Mouse (Mus musculus) neutrophil, adult 5-6 weeks (primary cell): ENCODE results near the gene Smpd2. TPM values are rescaled to one million over a fixed set of nuclear protein-coding genes. Genes with fewer than 3 reads are reported as not detected.
A peak's percentile ranks its signal among the peaks of the same experiment; 100 is the strongest.

Experiments
- ATAC-seq: fragments of 151-379, 151-347 bp; 2 replicates; pipeline ENCODE4 v1.8.0; 2017; ENCODE audit warnings: mild to moderate bottlenecking, moderate TSS enrichment; ENCODE audit not compliant: insufficient number of reproducible peaks, poor library complexity, low FRiP score, severe bottlenecking; ENCODE audit errors: extremely low read depth
- total RNA-seq: library from RNA; stranded (forward); fragments of 200-1000 nt; gene quantifications from 2 replicates; pipeline ENCODE4 v1.2.3, GENCODE M21; 2017

Smpd2 gene
- total RNA-seq, 1 experiment from 2014 or later = 24.4 TPM

- no peak for ATAC-seq
These were observed 25.7 kb downstream of the Smpd2 start for GRCm38 (mm10) chr10:41464401-41464955.

- no peak for ATAC-seq
These were observed 29.0 kb downstream of the Smpd2 start for GRCm38 (mm10) chr10:41461057-41461722.

GRCm38 (mm10) chr10:41460501-41460900 lies 29.7 kb downstream of the Smpd2 start:
- ATAC-seq = no peak

GRCm38 (mm10) chr10:41459990-41460389 lies 30.2 kb downstream of the Smpd2 start:
- ATAC-seq = no peak

GRCm38 (mm10) chr10:41452791-41453190 lies 37.4 kb downstream of the Smpd2 start:
- ATAC-seq = no peak

- no peak for ATAC-seq
These were observed 38.5 kb downstream of the Smpd2 start for GRCm38 (mm10) chr10:41451656-41452055.

GRCm38 (mm10) chr10:41450780-41451522 lies 39.2 kb downstream of the Smpd2 start:
- ATAC-seq = no peak

- ATAC-seq = peak; percentile 95
These were observed 40.0 kb downstream of the Smpd2 start, which contains the start of gene Zbtb24 for GRCm38 (mm10) chr10:41450137-41450670. TSS of gene Zbtb24 (plus strand) at chr10:41450383.

GRCm38 (mm10) chr10:41449684-41450083 lies 40.5 kb downstream of the Smpd2 start:
- no peak for ATAC-seq

- ATAC-seq = no peak
These were observed 42.0 kb downstream of the Smpd2 start for GRCm38 (mm10) chr10:41448216-41448615.

Other genes starting within 250 kb of the Smpd2 start
- 33.6 and 36.2 TPM in 2 replicates for gene Fig4, start 187.1 kb downstream of the Smpd2 start, total RNA-seq
- gene Ak9, start 186.4 kb downstream of the Smpd2 start, total RNA-seq = not detected in 2 replicates
- 62.5 and 64.1 TPM in 2 replicates for gene Zbtb24, start 40.0 kb downstream of the Smpd2 start, total RNA-seq
- gene Mical1, start 14.1 kb downstream of the Smpd2 start, total RNA-seq = 255 and 263 TPM in 2 replicates
- not detected in 2 replicates for gene Ppil6, start 70 bp upstream of the Smpd2 start, total RNA-seq
- 137 and 155 TPM in 2 replicates for gene Cd164, start 29.0 kb upstream of the Smpd2 start, total RNA-seq
- gene Ccdc162, start 226.3 kb upstream of the Smpd2 start, total RNA-seq = under 0.01 and 0.23 TPM in 2 replicates